Mouse (Mus musculus): Measurements from ENCODE around the gene Pms2.

The Pms2 gene

GRCm38 (mm10) chr5:143933414-143933813 lies 23.6 kb downstream of the Pms2 start:
- DNase-seq, result no peak

- no peak for DNase-seq
Measured at GRCm38 (mm10) chr5:143933875-143934274, 24.1 kb downstream of the Pms2 start.

GRCm38 (mm10) chr5:143936156-143936555 lies 26.4 kb downstream of the Pms2 start:
- DNase-seq, result no peak

- no peak for DNase-seq
Measured at GRCm38 (mm10) chr5:143941588-143941987, 31.8 kb downstream of the Pms2 start.

GRCm38 (mm10) chr5:143943231-143944125 lies 33.7 kb downstream of the Pms2 start:
- no peak for DNase-seq

GRCm38 (mm10) chr5:143948361-143948760 lies 38.6 kb downstream of the Pms2 start:
- no peak for DNase-seq

- no peak for DNase-seq
Measured at GRCm38 (mm10) chr5:143950016-143950415, 40.3 kb downstream of the Pms2 start.

- no peak for DNase-seq
Measured at GRCm38 (mm10) chr5:143957101-143957500, 47.3 kb downstream of the Pms2 start.

- no peak for DNase-seq
Measured at GRCm38 (mm10) chr5:143959551-143959950, 49.8 kb downstream of the Pms2 start.

GRCm38 (mm10) chr5:143961176-143961575 lies 51.4 kb downstream of the Pms2 start:
- DNase-seq, result no peak

- no peak for DNase-seq
Measured at GRCm38 (mm10) chr5:143965586-143966345, 56.0 kb downstream of the Pms2 start.

- DNase-seq, result no peak
Measured at GRCm38 (mm10) chr5:143966671-143967070, 56.9 kb downstream of the Pms2 start.

GRCm38 (mm10) chr5:143972628-143973027 lies 62.9 kb downstream of the Pms2 start:
- no peak for DNase-seq

- DNase-seq, result peak; percentile 75 to 76
Measured at GRCm38 (mm10) chr5:143974931-143975630, 65.3 kb downstream of the Pms2 start.

GRCm38 (mm10) chr5:143975631-143975933 lies 65.8 kb downstream of the Pms2 start:
- DNase-seq, result no peak

- DNase-seq, result no peak
Measured at GRCm38 (mm10) chr5:143976232-143976631, 66.5 kb downstream of the Pms2 start.

GRCm38 (mm10) chr5:143976726-143977431 lies 67.1 kb downstream of the Pms2 start:
- no peak for DNase-seq

- no peak for DNase-seq
Measured at GRCm38 (mm10) chr5:143980858-143981257, 71.1 kb downstream of the Pms2 start.

- no peak for DNase-seq
Measured at GRCm38 (mm10) chr5:143982361-143982760, 72.6 kb downstream of the Pms2 start.

All from B cell, adult 2 months (primary cell).